Mouse (Mus musculus): ENCODE data around the gene Thsd4. TPM values are rescaled to one million over a fixed set of nuclear protein-coding genes. Genes with fewer than 3 reads are reported as not detected.

The Thsd4 gene
- polyA plus RNA-seq, 1 experiment: 5.9 TPM

- DNase-seq: peak; percentile 25
- H3K4me3 ChIP-seq (ENCODE audit: insufficient read depth, low read depth, low read length): no peak overlapping the region
- H3K36me3 ChIP-seq (ENCODE audit: control insufficient read depth, insufficient read depth, low read length): no peaks in the 10 kb centered on the region
- no peaks in the 10 kb centered on the region for H3K27me3 ChIP-seq (replicated peaks; ENCODE audit: control insufficient read depth, insufficient read depth, low read length)
- 76% methylated on average over 3 of the region's 3 CpGs for WGBS
- no peaks in the 10 kb centered on the region for H3K4me1 ChIP-seq (ENCODE audit: control insufficient read depth, insufficient read depth, low read length)
- TF ChIP-seq POLR2A (IDR thresholded peaks at IDR 0.05; ENCODE audit: low read depth, low read length) (no peak), CTCF (conservative IDR thresholded peaks at IDR 0.05; ENCODE audit: insufficient read depth, insufficient read length, low read depth, low read length) (no peak)
- no peak overlapping the region for H3K27ac ChIP-seq (ENCODE audit: insufficient read depth, low read depth, low read length)
Observed at GRCm38 (mm10) chr9:60247998-60248397, 273.8 kb downstream of the Thsd4 start.

DNA sequence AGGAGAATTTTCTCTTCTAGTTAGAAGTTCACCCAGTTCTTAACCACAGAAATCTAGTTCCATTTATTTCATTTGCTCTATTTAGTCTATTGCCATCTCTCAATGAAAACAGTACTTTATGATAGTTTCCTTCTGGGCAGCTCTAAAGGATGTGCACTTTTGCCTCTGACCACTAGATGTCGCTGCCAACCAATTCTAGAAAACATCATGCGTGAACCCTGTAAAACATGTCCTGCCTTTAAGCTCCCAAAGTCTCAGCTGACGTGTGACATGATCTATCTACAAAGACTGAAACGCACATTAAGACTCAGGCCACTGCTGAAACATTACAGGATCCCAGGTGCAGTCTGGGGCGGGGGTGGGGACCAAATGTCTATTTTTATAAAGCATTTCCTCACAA is 276.9 kb downstream of the Thsd4 start:
- no peaks in the 10 kb centered on the region for H3K4me1 ChIP-seq (ENCODE audit: control insufficient read depth, insufficient read depth, low read length)
- H3K27me3 ChIP-seq (replicated peaks; ENCODE audit: control insufficient read depth, insufficient read depth, low read length): no peaks in the 10 kb centered on the region
- peak; percentile 74 for DNase-seq
- H3K4me3 ChIP-seq (ENCODE audit: insufficient read depth, low read depth, low read length): no peak overlapping the region
- 4% methylated on average over 5 of the region's 5 CpGs for WGBS
- no peak overlapping the region for H3K27ac ChIP-seq (ENCODE audit: insufficient read depth, low read depth, low read length)
- no peaks in the 10 kb centered on the region for H3K36me3 ChIP-seq (ENCODE audit: control insufficient read depth, insufficient read depth, low read length)
- no peak for TF ChIP-seq POLR2A (IDR thresholded peaks at IDR 0.05; ENCODE audit: low read depth, low read length)
- peak; percentile 67 for TF ChIP-seq CTCF (conservative IDR thresholded peaks at IDR 0.05; ENCODE audit: insufficient read depth, insufficient read length, low read depth, low read length)

GRCm38 (mm10) chr9:60243503-60243902 is 278.3 kb downstream of the Thsd4 start:
- H3K27me3 ChIP-seq (replicated peaks; ENCODE audit: control insufficient read depth, insufficient read depth, low read length): no peaks in the 10 kb centered on the region
- H3K36me3 ChIP-seq (ENCODE audit: control insufficient read depth, insufficient read depth, low read length): no peaks in the 10 kb centered on the region
- no peak for DNase-seq
- H3K4me1 ChIP-seq (ENCODE audit: control insufficient read depth, insufficient read depth, low read length): no peaks in the 10 kb centered on the region
- no peak overlapping the region for H3K27ac ChIP-seq (ENCODE audit: insufficient read depth, low read depth, low read length)
- H3K4me3 ChIP-seq (ENCODE audit: insufficient read depth, low read depth, low read length): no peak overlapping the region
- 63% methylated on average over 6 of the region's 6 CpGs for WGBS
- TF ChIP-seq CTCF (conservative IDR thresholded peaks at IDR 0.05; ENCODE audit: insufficient read depth, insufficient read length, low read depth, low read length) (peak; percentile 63), POLR2A (IDR thresholded peaks at IDR 0.05; ENCODE audit: low read depth, low read length) (no peak)

GRCm38 (mm10) chr9:60237667-60238066 is 284.2 kb downstream of the Thsd4 start:
- TF ChIP-seq CTCF (conservative IDR thresholded peaks at IDR 0.05; ENCODE audit: insufficient read depth, insufficient read length, low read depth, low read length) (peak; percentile 73), POLR2A (IDR thresholded peaks at IDR 0.05; ENCODE audit: low read depth, low read length) (no peak)
- DNase-seq: peak; percentile 66

DNA sequence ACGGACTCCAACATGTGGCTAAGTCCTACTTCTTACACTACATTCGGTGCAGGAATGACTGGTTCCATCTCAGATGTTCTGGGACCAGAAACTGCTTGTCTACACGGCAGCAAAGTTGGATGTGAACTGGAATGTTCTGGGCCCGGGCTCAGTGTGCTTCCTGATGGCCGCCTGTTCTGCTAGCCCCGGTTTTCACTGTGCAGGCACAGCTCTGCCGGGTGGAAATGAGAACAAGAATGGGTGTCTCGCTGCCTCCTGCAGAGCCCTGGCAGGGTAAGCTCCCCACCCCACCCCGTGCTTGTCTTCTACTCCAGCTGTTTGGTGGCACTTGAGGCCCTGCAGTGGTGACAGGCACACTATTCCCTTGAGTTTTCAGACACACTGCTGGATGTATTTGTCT is 285.7 kb downstream of the Thsd4 start:
- no peak overlapping the region for H3K27ac ChIP-seq (ENCODE audit: insufficient read depth, low read depth, low read length)
- WGBS: 75% methylated on average over 9 of the region's 9 CpGs

More at GRCm38 (mm10) chr9:60237667-60238066, 284.2 kb downstream of the Thsd4 start:
- H3K4me3 ChIP-seq (ENCODE audit: insufficient read depth, low read depth, low read length): no peak overlapping the region
- H3K4me1 ChIP-seq (ENCODE audit: control insufficient read depth, insufficient read depth, low read length): peaks cover 8% of the 10 kb centered on the region; the same call in 1 of the 2 replicates
- no peaks in the 10 kb centered on the region for H3K27me3 ChIP-seq (replicated peaks; ENCODE audit: control insufficient read depth, insufficient read depth, low read length)
- H3K36me3 ChIP-seq (ENCODE audit: control insufficient read depth, insufficient read depth, low read length): no peaks in the 10 kb centered on the region
- WGBS: 26% methylated on average over 4 of the region's 4 CpGs
- H3K27ac ChIP-seq (ENCODE audit: insufficient read depth, low read depth, low read length): no peak overlapping the region

DNA sequence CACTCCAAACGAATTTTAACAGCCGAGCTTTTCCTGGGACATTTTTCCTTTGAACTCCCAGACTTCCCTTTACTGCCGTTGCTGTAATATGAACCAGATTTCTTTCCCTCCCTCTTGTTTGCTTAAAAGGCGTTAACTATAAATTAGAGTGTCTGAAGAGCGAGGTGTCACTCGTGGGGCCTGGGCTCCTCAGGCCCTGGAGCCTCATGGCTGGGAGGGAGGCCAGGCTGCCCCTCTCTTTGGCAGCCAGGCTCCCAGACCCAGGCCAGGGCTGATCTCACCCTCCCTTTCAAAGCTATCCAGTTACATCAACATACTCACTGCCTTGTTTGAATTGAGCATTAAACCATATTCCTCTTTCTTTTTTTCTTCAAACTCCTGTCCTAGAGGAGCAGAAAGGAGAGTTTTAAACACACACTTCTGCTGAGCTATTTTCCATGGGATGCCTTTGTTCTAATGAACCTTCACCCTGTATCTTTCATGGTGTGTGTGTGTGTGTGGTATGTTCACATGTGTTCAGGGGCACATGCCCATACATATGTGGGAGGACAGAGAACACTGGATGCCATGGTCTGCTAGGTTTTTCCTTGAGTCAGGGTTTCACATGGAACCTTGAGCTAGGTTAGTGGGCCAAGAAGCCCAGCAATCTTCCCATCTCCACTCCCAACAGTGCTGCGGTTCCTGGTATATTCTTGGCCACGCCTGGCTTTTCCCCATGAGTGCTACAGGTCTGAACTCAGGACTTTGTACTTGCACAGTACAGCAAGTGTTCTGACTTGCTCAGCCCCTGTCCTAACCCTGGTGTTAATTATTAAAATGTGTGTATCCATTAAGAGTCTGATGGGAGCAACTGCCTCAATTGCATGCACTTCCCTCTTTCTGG is 287.4 kb downstream of the Thsd4 start:
- Histone ChIP-seq H3K4me1 (ENCODE audit: control insufficient read depth, insufficient read depth, low read length) (peaks cover 15% of the 10 kb centered on the region), H3K36me3 (ENCODE audit: control insufficient read depth, insufficient read depth, low read length) (no peaks in the 10 kb centered on the region), H3K4me3 (ENCODE audit: insufficient read depth, low read depth, low read length) (no peak overlapping the region), H3K27me3 (replicated peaks; ENCODE audit: control insufficient read depth, insufficient read depth, low read length) (no peaks in the 10 kb centered on the region), H3K27ac (ENCODE audit: insufficient read depth, low read depth, low read length) (peak overlapping the region; percentile 79)
- peak; percentile 92 for DNase-seq
- WGBS: 44% methylated on average over 8 of the region's 8 CpGs
- no peak for TF ChIP-seq POLR2A (IDR thresholded peaks at IDR 0.05; ENCODE audit: low read depth, low read length)
- TF ChIP-seq CTCF (conservative IDR thresholded peaks at IDR 0.05; ENCODE audit: insufficient read depth, insufficient read length, low read depth, low read length): no peak

More for the DNA sequence above, 285.7 kb downstream of the Thsd4 start:
- no peak for TF ChIP-seq POLR2A (IDR thresholded peaks at IDR 0.05; ENCODE audit: low read depth, low read length)
- TF ChIP-seq CTCF (conservative IDR thresholded peaks at IDR 0.05; ENCODE audit: insufficient read depth, insufficient read length, low read depth, low read length): no peak
- DNase-seq: no peak
- Histone ChIP-seq H3K27me3 (replicated peaks; ENCODE audit: control insufficient read depth, insufficient read depth, low read length) (no peaks in the 10 kb centered on the region), H3K36me3 (ENCODE audit: control insufficient read depth, insufficient read depth, low read length) (no peaks in the 10 kb centered on the region), H3K4me1 (ENCODE audit: control insufficient read depth, insufficient read depth, low read length) (peaks cover 15% of the 10 kb centered on the region), H3K4me3 (ENCODE audit: insufficient read depth, low read depth, low read length) (no peak overlapping the region)
